Mouse (Mus musculus): ENCODE measurements around the gene Chac1.

DNA sequence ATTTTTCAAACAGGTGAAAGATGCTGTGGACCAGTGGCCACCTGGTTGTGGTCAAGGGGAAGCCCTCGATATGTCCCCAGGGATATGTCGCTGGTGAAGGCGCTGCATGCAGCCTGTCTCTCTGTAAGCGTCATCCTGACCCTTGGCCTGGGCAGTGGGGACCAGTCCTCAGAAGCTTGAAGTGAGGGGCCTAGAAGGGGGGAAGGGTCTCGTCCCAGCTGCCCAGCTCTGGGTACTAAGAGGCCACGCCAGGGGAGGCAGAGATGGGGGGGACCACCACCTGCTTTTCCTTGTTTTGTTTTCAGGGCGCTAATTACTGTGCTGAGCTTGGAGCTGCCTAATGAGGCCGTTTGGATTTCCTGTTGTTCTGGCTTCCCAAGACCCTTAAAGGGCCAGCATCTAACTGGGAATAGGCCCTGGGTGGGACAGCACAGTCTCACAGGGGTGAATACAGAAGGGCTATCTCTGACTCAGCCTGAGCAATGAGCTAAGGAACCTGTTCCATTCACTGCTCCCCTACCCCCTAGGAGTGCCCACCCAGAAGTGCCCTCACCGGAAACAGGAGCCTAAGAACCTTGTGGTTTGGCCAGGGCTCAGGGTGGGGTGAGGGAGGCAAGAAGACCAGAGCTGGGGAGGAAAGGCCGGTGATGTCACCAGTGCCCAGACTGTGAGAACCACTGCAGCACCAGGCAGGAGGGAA, 37.1 kb upstream of the Chac1 start:
- TF ChIP-seq CTCF (IDR thresholded peaks at IDR 0.05) (no peak), EP300 (IDR thresholded peaks at IDR 0.05) (peak; percentile 60)
